Mouse (Mus musculus): ENCODE measurements around the gene Gm45140. TPM values are rescaled to one million over a fixed set of nuclear protein-coding genes. Genes with fewer than 3 reads are reported as not detected.

The Gm45140 gene
- total and polyA plus RNA-seq, 3 experiments: 9.9 to 26.2 TPM; not detected in 1

- Histone ChIP-seq H3K79me2 (ENCODE audit: control insufficient read depth, insufficient read depth, low read length, poor library complexity) (no peaks in the 10 kb centered on the region), H3K9me3 (replicated peaks; ENCODE audit: insufficient read depth, low read length) (no peaks in the 10 kb centered on the region), H3K4me1 (ENCODE audit: control insufficient read depth in 1 of 2, insufficient read depth in 2 of 2, low read length in 2 of 2) (peaks cover 21 to 61% of the 10 kb centered on the region in 2 experiments), H3K36me3 (ENCODE audit: control insufficient read depth in 1 of 2, insufficient read depth in 2 of 2, low read length in 2 of 2) (peaks cover 0 to 39% of the 10 kb centered on the region in 2 experiments; a peak in 2 of 4 replicates), H3K9ac (ENCODE audit: control insufficient read depth, low read depth, low read length, poor library complexity, severe bottlenecking) (no peak overlapping the region), H3K27me3 (ENCODE audit: control insufficient read depth in 1 of 2, insufficient read depth in 2 of 2, low read length in 2 of 2) (no peaks in the 10 kb centered on the region), H3K27ac (ENCODE audit: control insufficient read depth, low read depth, low read length) (no peak overlapping the region), H3K4me3 (ENCODE audit: control insufficient read depth in 1 of 2, insufficient read depth in 1 of 2, low read depth in 2 of 2, low read length in 2 of 2) (no peak overlapping the region)
- DNase-seq (ENCODE audit: low read depth, low spot score): no peak
- TF ChIP-seq MYB (IDR thresholded peaks at IDR 0.05; ENCODE audit: low read depth, low read length) (no peak), MAFK (IDR thresholded peaks at IDR 0.05; ENCODE audit: borderline replicate concordance, low read depth, low read length) (no peak), SMC3 (IDR thresholded peaks at IDR 0.05; ENCODE audit: low read depth, low read length) (no peak), RCOR1 (IDR thresholded peaks at IDR 0.05; ENCODE audit: low read depth, low read length) (no peak), EP300 (IDR thresholded peaks at IDR 0.05; ENCODE audit: low read depth in 1 of 2, low read length in 2 of 2) (no peak), TBP (IDR thresholded peaks at IDR 0.05; ENCODE audit: low read depth, low read length) (no peak), CHD2 (IDR thresholded peaks at IDR 0.05; ENCODE audit: low read length) (no peak), RAD21 (IDR thresholded peaks at IDR 0.05; ENCODE audit: low read depth, low read length) (no peak), TAL1 (IDR thresholded peaks at IDR 0.05; ENCODE audit: low read length) (no peak), POLR2AphosphoS2 (IDR thresholded peaks at IDR 0.05; ENCODE audit: low read length) (no peak), MXI1 (IDR thresholded peaks at IDR 0.05; ENCODE audit: low read depth, low read length) (no peak), GABPA (IDR thresholded peaks at IDR 0.05; ENCODE audit: low read depth, low read length) (no peak), MEF2A (IDR thresholded peaks at IDR 0.05; ENCODE audit: extremely low read depth, insufficient replicate concordance, low read depth, low read length, poor library complexity, severe bottlenecking) (no peak), MAZ (IDR thresholded peaks at IDR 0.05; ENCODE audit: low read depth, low read length) (no peak), ZNF384 (IDR thresholded peaks at IDR 0.05; ENCODE audit: low read depth, low read length) (no peak), ETS1 (IDR thresholded peaks at IDR 0.05; ENCODE audit: low read depth, low read length) (no peak), MYC (IDR thresholded peaks at IDR 0.05; ENCODE audit: low read depth, low read length) (no peak), ZMIZ1 (IDR thresholded peaks at IDR 0.05; ENCODE audit: low read depth, low read length) (no peak)
These were observed 89.5 kb downstream of the Gm45140 start for GRCm38 (mm10) chr6:87746059-87746458.

GRCm38 (mm10) chr6:87745301-87745700, 90.3 kb downstream of the Gm45140 start:
- Histone ChIP-seq H3K9me3 (replicated peaks; ENCODE audit: insufficient read depth, low read length) (no peaks in the 10 kb centered on the region), H3K9ac (ENCODE audit: control insufficient read depth, low read depth, low read length, poor library complexity, severe bottlenecking) (no peak overlapping the region), H3K4me1 (ENCODE audit: control insufficient read depth in 1 of 2, insufficient read depth in 2 of 2, low read length in 2 of 2) (peaks cover 25 to 67% of the 10 kb centered on the region in 2 experiments), H3K27me3 (ENCODE audit: control insufficient read depth in 1 of 2, insufficient read depth in 2 of 2, low read length in 2 of 2) (no peaks in the 10 kb centered on the region), H3K36me3 (ENCODE audit: control insufficient read depth in 1 of 2, insufficient read depth in 2 of 2, low read length in 2 of 2) (peaks cover 0 to 43% of the 10 kb centered on the region in 2 experiments; a peak in 2 of 4 replicates), H3K79me2 (ENCODE audit: control insufficient read depth, insufficient read depth, low read length, poor library complexity) (no peaks in the 10 kb centered on the region), H3K27ac (ENCODE audit: control insufficient read depth, low read depth, low read length) (peak overlapping the region; percentile 13; the same call in 1 of the 2 replicates), H3K4me3 (ENCODE audit: control insufficient read depth in 1 of 2, insufficient read depth in 1 of 2, low read depth in 2 of 2, low read length in 2 of 2) (no peak overlapping the region)
- DNase-seq (ENCODE audit: low read depth, low spot score): no peak
- no peak for TF ChIP-seq HCFC1 (IDR thresholded peaks at IDR 0.05; ENCODE audit: low read depth, low read length)
- TF ChIP-seq KAT2A (conservative IDR thresholded peaks at IDR 0.05; ENCODE audit: low read depth, low read length): no peak
- TF ChIP-seq MXI1 (IDR thresholded peaks at IDR 0.05; ENCODE audit: low read depth, low read length): no peak
- no peak for TF ChIP-seq USF2 (IDR thresholded peaks at IDR 0.05; ENCODE audit: borderline replicate concordance in 1 of 2, insufficient read depth in 1 of 2, low read depth in 1 of 2, low read length in 2 of 2)
- no peak for TF ChIP-seq E2F4 (IDR thresholded peaks at IDR 0.05; ENCODE audit: borderline replicate concordance, low read depth, low read length)
- no peak for TF ChIP-seq UBTF (IDR thresholded peaks at IDR 0.05; ENCODE audit: borderline replicate concordance, insufficient read depth, low read depth, low read length)
- TF ChIP-seq SIN3A (IDR thresholded peaks at IDR 0.05; ENCODE audit: low read length): no peak
- TF ChIP-seq MEF2A (IDR thresholded peaks at IDR 0.05; ENCODE audit: extremely low read depth, insufficient replicate concordance, low read depth, low read length, poor library complexity, severe bottlenecking): no peak
- no peak for TF ChIP-seq ZMIZ1 (IDR thresholded peaks at IDR 0.05; ENCODE audit: low read depth, low read length)
- no peak for TF ChIP-seq RCOR1 (IDR thresholded peaks at IDR 0.05; ENCODE audit: low read depth, low read length)
- no peak for TF ChIP-seq CHD1 (IDR thresholded peaks at IDR 0.05; ENCODE audit: low read depth, low read length)
- no peak for TF ChIP-seq MAZ (IDR thresholded peaks at IDR 0.05; ENCODE audit: low read depth, low read length)
